Mouse (Mus musculus): ENCODE measurements at regions not wholly inside any gene's neighbourhood (a gene's known extent, or its start where the extent isn't known, plus 50 kb on each side); places are given as distances from the start of the nearest gene placed in this dataset.

DNA sequence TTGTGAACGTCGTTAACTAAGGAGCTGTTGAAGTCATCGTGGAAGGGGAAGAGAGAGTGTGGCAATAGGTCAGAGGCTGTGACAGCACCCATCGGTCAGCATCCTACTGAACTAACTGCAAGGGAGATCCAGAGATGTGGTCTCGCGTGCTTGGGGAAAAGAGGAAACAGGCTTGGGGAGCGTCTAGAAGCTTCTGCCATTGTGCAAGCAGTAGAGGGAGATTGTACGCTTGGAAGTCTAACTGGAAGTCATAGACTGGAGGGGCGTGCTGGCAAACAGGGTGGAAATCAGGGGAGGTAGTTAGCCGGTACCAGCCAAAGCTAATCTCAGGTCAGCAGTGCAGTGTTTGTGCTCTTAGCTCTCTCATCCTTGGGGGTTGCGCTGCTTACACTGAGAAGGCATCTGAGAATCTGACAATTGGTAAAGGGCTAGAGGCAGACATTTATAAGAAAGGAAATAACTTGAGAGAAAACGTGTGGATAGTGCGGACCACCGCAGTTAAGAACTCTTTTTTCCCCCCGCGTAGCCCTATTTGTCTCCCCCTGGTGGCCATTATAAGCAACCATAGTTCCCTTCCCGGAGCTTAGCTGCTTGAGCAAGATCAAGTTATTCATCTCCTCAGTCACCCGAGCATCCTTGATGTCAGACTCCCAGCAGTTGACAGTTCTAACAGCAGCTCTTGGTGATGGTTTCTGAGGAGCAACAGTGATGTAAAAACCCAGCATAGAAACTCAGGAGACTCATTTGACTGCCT lies 151.5 kb downstream of the 4933412E24Rik start:
- no peaks in the 10 kb centered on the region for H3K36me3 ChIP-seq (ENCODE audit: control insufficient read depth, insufficient read depth, low read length)
- WGBS = 41% methylated on average over 18 of the region's 18 CpGs
- DNase-seq (ENCODE audit: low spot score) (peak; percentile 20), ATAC-seq (ENCODE audit: low FRiP score, low TSS enrichment) (peak; percentile 32; the same call in 1 of the 2 replicates)
- TF ChIP-seq EP300 (optimal IDR thresholded peaks at IDR 0.05) (no peak), CTCF (IDR thresholded peaks at IDR 0.05; ENCODE audit: low read depth) (peak; percentile 81)
- no peaks in the 10 kb centered on the region for H3K9me3 ChIP-seq (ENCODE audit: control insufficient read depth, low read length)
- H3K4me1 ChIP-seq (replicated peaks; ENCODE audit: control insufficient read depth, insufficient read depth) = no peaks in the 10 kb centered on the region
- no peak overlapping the region for H3K4me2 ChIP-seq (replicated peaks; ENCODE audit: low read depth)
- H3K4me3 ChIP-seq (ENCODE audit: low read depth, low read length) = no peak overlapping the region
- H3K27me3 ChIP-seq (ENCODE audit: control insufficient read depth, insufficient read depth, low read length) = no peaks in the 10 kb centered on the region
- H3K9ac ChIP-seq (ENCODE audit: low read length) = no peak overlapping the region
- H3K27ac ChIP-seq (replicated peaks) = no peak overlapping the region

DNA sequence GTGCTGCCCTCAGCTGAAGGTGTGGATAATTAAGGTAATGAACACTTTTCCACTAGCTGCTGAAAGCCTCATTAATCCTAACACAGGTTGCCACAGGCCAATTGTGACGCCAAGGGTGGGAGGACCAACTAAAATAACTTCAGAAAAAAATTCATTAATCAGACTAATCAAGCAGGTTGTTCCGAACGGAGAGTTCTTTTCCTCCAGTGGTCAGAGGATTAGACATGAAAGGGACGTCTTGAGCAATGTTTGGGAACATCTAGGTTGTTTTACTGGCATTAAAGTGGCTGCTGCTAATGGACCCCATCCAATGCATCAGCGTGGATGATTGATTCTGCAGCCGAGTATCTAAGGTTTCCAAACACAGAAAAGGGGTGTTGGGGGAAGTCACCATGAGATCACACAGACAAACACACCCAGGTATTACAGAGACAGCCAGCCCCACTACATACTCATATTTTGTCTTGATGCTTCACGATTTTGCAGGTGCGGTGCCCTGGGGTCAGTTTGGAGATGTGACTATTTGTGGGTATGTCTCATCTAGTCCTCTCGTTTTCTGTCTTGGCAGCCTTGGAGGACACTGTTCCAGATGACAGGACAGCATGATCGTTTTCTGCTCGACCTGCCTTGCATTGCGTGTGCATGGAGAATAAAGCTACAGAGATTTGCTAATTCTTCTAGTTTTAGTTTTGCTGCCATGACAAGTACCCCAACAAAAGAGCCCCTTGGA lies 164.0 kb downstream of the 4933412E24Rik start:
- Histone ChIP-seq H3K27me3 (ENCODE audit: control insufficient read depth, insufficient read depth, low read length) (no peaks in the 10 kb centered on the region), H3K27ac (replicated peaks) (no peak overlapping the region), H3K4me3 (ENCODE audit: low read depth, low read length) (no peak overlapping the region), H3K9me3 (ENCODE audit: control insufficient read depth, low read length) (no peaks in the 10 kb centered on the region), H3K36me3 (ENCODE audit: control insufficient read depth, insufficient read depth, low read length) (no peaks in the 10 kb centered on the region), H3K4me2 (replicated peaks; ENCODE audit: low read depth) (no peak overlapping the region), H3K4me1 (replicated peaks; ENCODE audit: control insufficient read depth, insufficient read depth) (no peaks in the 10 kb centered on the region), H3K9ac (ENCODE audit: low read length) (no peak overlapping the region)
- DNase-seq (ENCODE audit: low spot score) (no peak), ATAC-seq (ENCODE audit: low FRiP score, low TSS enrichment) (no peak)
- 48% methylated on average over 12 of the region's 12 CpGs for WGBS
- TF ChIP-seq EP300 (optimal IDR thresholded peaks at IDR 0.05) (peak; percentile 92), CTCF (IDR thresholded peaks at IDR 0.05; ENCODE audit: low read depth) (no peak)

DNA sequence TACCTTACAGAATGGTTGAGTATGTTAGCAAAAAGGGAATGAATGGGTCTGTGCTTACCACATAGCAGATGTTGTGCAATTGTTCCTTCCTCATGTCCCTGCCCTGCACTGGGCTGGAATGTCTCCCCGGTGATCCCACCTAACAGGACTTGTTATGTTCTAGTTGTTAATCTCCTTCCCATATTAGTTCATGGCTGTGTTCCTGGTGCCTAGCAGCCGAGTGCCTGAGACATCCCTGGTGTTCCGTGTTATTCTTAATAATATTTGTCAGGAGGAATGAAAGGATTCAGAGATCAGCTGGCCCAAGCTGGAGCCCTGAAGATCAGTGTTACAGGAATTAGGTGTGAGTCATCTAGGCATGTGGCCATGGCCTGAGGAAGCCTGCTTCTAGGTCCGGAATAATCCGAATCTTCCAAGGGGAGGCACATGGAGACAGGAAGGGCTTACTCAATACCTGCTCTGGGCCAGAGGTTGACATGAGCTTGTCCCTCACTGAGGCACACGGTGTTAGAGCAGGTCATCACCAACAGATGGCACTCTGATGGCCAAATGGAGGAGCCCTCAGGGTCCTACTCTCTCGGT lies 171.2 kb downstream of the 4933412E24Rik start:
- Histone ChIP-seq H3K4me3 (ENCODE audit: low read depth, low read length) (no peak overlapping the region), H3K4me1 (replicated peaks; ENCODE audit: control insufficient read depth, insufficient read depth) (no peaks in the 10 kb centered on the region), H3K4me2 (replicated peaks; ENCODE audit: low read depth) (no peak overlapping the region), H3K9ac (ENCODE audit: low read length) (no peak overlapping the region), H3K36me3 (ENCODE audit: control insufficient read depth, insufficient read depth, low read length) (no peaks in the 10 kb centered on the region), H3K27ac (replicated peaks) (peak overlapping the region; percentile 3; the same call in 1 of the 2 replicates), H3K27me3 (ENCODE audit: control insufficient read depth, insufficient read depth, low read length) (no peaks in the 10 kb centered on the region), H3K9me3 (ENCODE audit: control insufficient read depth, low read length) (no peaks in the 10 kb centered on the region)
- ATAC-seq (ENCODE audit: low FRiP score, low TSS enrichment) (peak; percentile 84), DNase-seq (ENCODE audit: low spot score) (peak; percentile 18)
- WGBS = 50% methylated on average over 7 of the region's 7 CpGs
- no peak; the same call in 1 of the 2 replicates for TF ChIP-seq CTCF (IDR thresholded peaks at IDR 0.05; ENCODE audit: low read depth)
- no peak for TF ChIP-seq EP300 (optimal IDR thresholded peaks at IDR 0.05)

- H3K4me2 ChIP-seq (replicated peaks; ENCODE audit: low read depth) = no peak overlapping the region
- 72% methylated on average over 5 of the region's 5 CpGs for WGBS
Observed at GRCm38 (mm10) chr15:59836631-59837030, 179.8 kb downstream of the 4933412E24Rik start.

GRCm38 (mm10) chr15:59833232-59833631 lies 183.2 kb downstream of the 4933412E24Rik start:
- no peaks in the 10 kb centered on the region for H3K4me1 ChIP-seq (replicated peaks; ENCODE audit: control insufficient read depth, insufficient read depth)
- no peak for TF ChIP-seq EP300 (optimal IDR thresholded peaks at IDR 0.05)
- no peak for TF ChIP-seq CTCF (IDR thresholded peaks at IDR 0.05; ENCODE audit: low read depth)
- no peak overlapping the region for H3K4me2 ChIP-seq (replicated peaks; ENCODE audit: low read depth)
- no peak for ATAC-seq (ENCODE audit: low FRiP score, low TSS enrichment)
- no peak for DNase-seq (ENCODE audit: low spot score)
- H3K27me3 ChIP-seq (ENCODE audit: control insufficient read depth, insufficient read depth, low read length) = no peaks in the 10 kb centered on the region
- H3K9ac ChIP-seq (ENCODE audit: low read length) = no peak overlapping the region
- no peaks in the 10 kb centered on the region for H3K36me3 ChIP-seq (ENCODE audit: control insufficient read depth, insufficient read depth, low read length)
- H3K27ac ChIP-seq (replicated peaks) = no peak overlapping the region
- H3K9me3 ChIP-seq (ENCODE audit: control insufficient read depth, low read length) = no peaks in the 10 kb centered on the region
- WGBS = 75% methylated on average over 3 of the region's 3 CpGs
- no peak overlapping the region for H3K4me3 ChIP-seq (ENCODE audit: low read depth, low read length)

More at GRCm38 (mm10) chr15:59836631-59837030, 179.8 kb downstream of the 4933412E24Rik start:
- ATAC-seq (ENCODE audit: low FRiP score, low TSS enrichment) (no peak), DNase-seq (ENCODE audit: low spot score) (no peak)
- TF ChIP-seq CTCF (IDR thresholded peaks at IDR 0.05; ENCODE audit: low read depth) = no peak
- no peak for TF ChIP-seq EP300 (optimal IDR thresholded peaks at IDR 0.05)
- Histone ChIP-seq H3K4me3 (ENCODE audit: low read depth, low read length) (no peak overlapping the region), H3K36me3 (ENCODE audit: control insufficient read depth, insufficient read depth, low read length) (no peaks in the 10 kb centered on the region), H3K4me1 (replicated peaks; ENCODE audit: control insufficient read depth, insufficient read depth) (no peaks in the 10 kb centered on the region), H3K27me3 (ENCODE audit: control insufficient read depth, insufficient read depth, low read length) (no peaks in the 10 kb centered on the region), H3K27ac (replicated peaks) (no peak overlapping the region), H3K9me3 (ENCODE audit: control insufficient read depth, low read length) (no peaks in the 10 kb centered on the region), H3K9ac (ENCODE audit: low read length) (no peak overlapping the region)

Data from stomach, postnatal 0 days (tissue).